Mouse (Mus musculus) megakaryocyte-erythroid progenitor cell, adult 5 weeks (primary cell): ENCODE results near the gene Car11. TPM values are rescaled to one million over a fixed set of nuclear protein-coding genes. Genes with fewer than 3 reads are reported as not detected.

Source experiments
- polyA plus RNA-seq: library from polyadenylated mRNA; stranded (reverse); fragments of >175 nt; gene quantifications from 2 replicates; pipeline ENCODE4 v1.2.3, GENCODE M21; 2012

The Car11 gene
- 0.31 TPM in 1 of 2 replicates, not detected in the other for polyA plus RNA-seq

GRCm38 (mm10) chr7:45699523-45700141 is at the start of gene Car11:
Gene Car11, plus strand, starts transcription at chr7:45699843.

GRCm38 (mm10) chr7:45666161-45666560 is 33.5 kb upstream of the Car11 start, which contains the start of gene Fut2:
Gene Fut2, minus strand, starts transcription at chr7:45666394.

GRCm38 (mm10) chr7:45683396-45684050 is 16.1 kb upstream of the Car11 start, which contains the start of gene Ntn5:
Gene Ntn5, plus strand, starts transcription at chr7:45684022.

GRCm38 (mm10) chr7:45693921-45694591 is 5.6 kb upstream of the Car11 start, which contains the start of gene Sec1:
Gene Sec1, minus strand, starts transcription at chr7:45694402.

GRCm38 (mm10) chr7:45704730-45705442 is 5.2 kb downstream of the Car11 start, which contains the start of gene Dbp:
Gene Dbp, plus strand, starts transcription at chr7:45705088.

GRCm38 (mm10) chr7:45715090-45715708 is 15.6 kb downstream of the Car11 start, which contains the start of gene Rpl18:
Gene Rpl18, plus strand, starts transcription at chr7:45715457.

GRCm38 (mm10) chr7:45717918-45718297 is 18.3 kb downstream of the Car11 start, which contains the start of gene Sphk2:
Gene Sphk2, minus strand, starts transcription at chr7:45718002.

GRCm38 (mm10) chr7:45720413-45721233 is 21.0 kb downstream of the Car11 start, which contains the start of gene Fam83e:
Gene Fam83e, plus strand, starts transcription at chr7:45721212.

GRCm38 (mm10) chr7:45725713-45726112 is 26.1 kb downstream of the Car11 start, which contains the start of gene Spaca4:
Gene Spaca4, minus strand, starts transcription at chr7:45725813.

Other genes starting within 250 kb of the Car11 start
- 3,550 and 4,748 TPM in 2 replicates for gene Ftl1, start 240.0 kb upstream of the Car11 start, polyA plus RNA-seq
- gene Bax, start 232.9 kb upstream of the Car11 start, polyA plus RNA-seq = 188 and 194 TPM in 2 replicates
- gene Tulp2, start 218.0 kb upstream of the Car11 start, polyA plus RNA-seq = 0.05 TPM in 1 of 2 replicates, not detected in the other
- gene Gm45808, start 213.0 kb upstream of the Car11 start, polyA plus RNA-seq = not detected in 2 replicates
- gene Dhdh, start 211.0 kb upstream of the Car11 start, polyA plus RNA-seq = 4.6 TPM in 2 replicates
- gene Nucb1, start 189.4 kb upstream of the Car11 start, polyA plus RNA-seq = 728 and 929 TPM in 2 replicates
- 397 and 438 TPM in 2 replicates for gene Ppp1r15a, start 173.6 kb upstream of the Car11 start, polyA plus RNA-seq
- gene Plekha4, start 173.5 kb upstream of the Car11 start, polyA plus RNA-seq = 0.93 and 1.1 TPM in 2 replicates
- 2.8 and 3.1 TPM in 2 replicates for gene Hsd17b14, start 144.9 kb upstream of the Car11 start, polyA plus RNA-seq
- gene Bcat2, start 129.7 kb upstream of the Car11 start, polyA plus RNA-seq = 58.9 and 61.2 TPM in 2 replicates
- not detected in 2 replicates for gene Fgf21, start 84.4 kb upstream of the Car11 start, polyA plus RNA-seq
- gene Fut1, start 82.6 kb upstream of the Car11 start, polyA plus RNA-seq = not detected in 2 replicates
- 0.14 and 0.18 TPM in 2 replicates for gene Izumo1, start 78.0 kb upstream of the Car11 start, polyA plus RNA-seq
- 0.60 and 0.75 TPM in 2 replicates for gene Rasip1, start 72.4 kb upstream of the Car11 start, polyA plus RNA-seq
- gene Mamstr, start 59.9 kb upstream of the Car11 start, polyA plus RNA-seq = 0.30 TPM in 1 of 2 replicates, not detected in the other
- gene Fut2, start 33.4 kb upstream of the Car11 start, polyA plus RNA-seq = 0.10 TPM in 1 of 2 replicates, not detected in the other
- 0.04 TPM in 1 of 2 replicates, not detected in the other for gene Ntn5, start 15.8 kb upstream of the Car11 start, polyA plus RNA-seq
- 0.04 TPM in 1 of 2 replicates, not detected in the other for gene Sec1, start 5.4 kb upstream of the Car11 start, polyA plus RNA-seq
- gene Dbp, start 5.2 kb downstream of the Car11 start, polyA plus RNA-seq = 13.7 and 15.4 TPM in 2 replicates
- gene Rpl18, start 15.6 kb downstream of the Car11 start, polyA plus RNA-seq = 13,154 and 13,434 TPM in 2 replicates
- gene Sphk2, start 18.2 kb downstream of the Car11 start, polyA plus RNA-seq = 95.0 and 123 TPM in 2 replicates
- 1.4 and 2.6 TPM in 2 replicates for gene Fam83e, start 21.4 kb downstream of the Car11 start, polyA plus RNA-seq
- not detected in 2 replicates for gene Spaca4, start 26.0 kb downstream of the Car11 start, polyA plus RNA-seq
- gene Lmtk3, start 83.9 kb downstream of the Car11 start, polyA plus RNA-seq = 0.56 and 0.70 TPM in 2 replicates
- 1.0 and 2.5 TPM in 2 replicates for gene Sult2b1, start 84.8 kb downstream of the Car11 start, polyA plus RNA-seq
- gene Cyth2, start 114.7 kb downstream of the Car11 start, polyA plus RNA-seq = 173 and 197 TPM in 2 replicates
- 0.39 and 0.61 TPM in 2 replicates for gene Kcnj14, start 124.9 kb downstream of the Car11 start, polyA plus RNA-seq
- 62.6 and 63.0 TPM in 2 replicates for gene Grwd1, start 131.1 kb downstream of the Car11 start, polyA plus RNA-seq
- 264 and 383 TPM in 2 replicates for gene Kdelr1, start 172.9 kb downstream of the Car11 start, polyA plus RNA-seq
- 0.50 and 0.76 TPM in 2 replicates for gene Grin2d, start 178.5 kb downstream of the Car11 start, polyA plus RNA-seq
- gene Syngr4, start 196.9 kb downstream of the Car11 start, polyA plus RNA-seq = 2.5 and 3.7 TPM in 2 replicates
- 44.0 and 49.4 TPM in 2 replicates for gene Tmem143, start 197.1 kb downstream of the Car11 start, polyA plus RNA-seq
- gene Emp3, start 221.6 kb downstream of the Car11 start, polyA plus RNA-seq = 249 and 273 TPM in 2 replicates
- gene Ccdc114, start 224.2 kb downstream of the Car11 start, polyA plus RNA-seq = 2.3 and 4.6 TPM in 2 replicates